Mouse (Mus musculus) embryo, embryonic 10 days (tissue): ENCODE results near the gene Fa2h.
"Not testable (repeated sequence)": the region's sequence is repeated elsewhere in the genome, so short reads cannot be mapped to it uniquely, and the experiment has no call there.

Experiments
- DNase-seq: peaks from one replicate; pipeline ENCODE4 v3.0.0-alpha.2; 2015; ENCODE audit warnings: low spot score

The Fa2h gene

GRCm38 (mm10) chr8:111358905-111359304, 34.7 kb downstream of the Fa2h start:
- DNase-seq, result no peak

GRCm38 (mm10) chr8:111357433-111357832, 36.2 kb downstream of the Fa2h start:
- DNase-seq, result no peak

- DNase-seq, result no peak
These were observed 40.1 kb downstream of the Fa2h start for GRCm38 (mm10) chr8:111353497-111353896.

GRCm38 (mm10) chr8:111352289-111352688, 41.3 kb downstream of the Fa2h start:
- DNase-seq, result no peak

GRCm38 (mm10) chr8:111350577-111350976, 43.0 kb downstream of the Fa2h start:
- DNase-seq, result no peak

- DNase-seq, result peak; percentile 89
These were observed 50.4 kb downstream of the Fa2h start for GRCm38 (mm10) chr8:111343225-111343624.

- no peak for DNase-seq
These were observed 53.4 kb downstream of the Fa2h start for GRCm38 (mm10) chr8:111340186-111340585.

GRCm38 (mm10) chr8:111338370-111339208, 55.0 kb downstream of the Fa2h start:
- DNase-seq, result no peak

GRCm38 (mm10) chr8:111337890-111338347, 55.7 kb downstream of the Fa2h start, which contains the start of gene Mlkl:
TSS of gene Mlkl (minus strand) at chr8:111338177.
- peak; percentile 59 for DNase-seq

GRCm38 (mm10) chr8:111337311-111337889, 56.2 kb downstream of the Fa2h start:
- DNase-seq, result peak; percentile 12

GRCm38 (mm10) chr8:111336692-111337091, 56.9 kb downstream of the Fa2h start:
- no peak for DNase-seq

- DNase-seq, result no peak
These were observed 68.3 kb downstream of the Fa2h start for GRCm38 (mm10) chr8:111325222-111325790.

GRCm38 (mm10) chr8:111314729-111315128, 78.9 kb downstream of the Fa2h start:
- DNase-seq, result no peak

GRCm38 (mm10) chr8:111313961-111314360, 79.7 kb downstream of the Fa2h start:
- not testable (repeated sequence) for DNase-seq

- peak; percentile 12 for DNase-seq
These were observed 80.9 kb downstream of the Fa2h start for GRCm38 (mm10) chr8:111312758-111313162.

- not testable (repeated sequence) for DNase-seq
These were observed 83.6 kb downstream of the Fa2h start for GRCm38 (mm10) chr8:111310006-111310405.

- no peak for DNase-seq
These were observed 88.4 kb downstream of the Fa2h start for GRCm38 (mm10) chr8:111305031-111305730.

GRCm38 (mm10) chr8:111304359-111304758, 89.3 kb downstream of the Fa2h start:
- DNase-seq, result no peak

GRCm38 (mm10) chr8:111303076-111303803, 90.4 kb downstream of the Fa2h start:
- not testable (repeated sequence) for DNase-seq

- no peak for DNase-seq
These were observed 92.8 kb downstream of the Fa2h start for GRCm38 (mm10) chr8:111300597-111301546.
